In genomic region chr2:72390474-72390873, GRCm38 (mm10) we compare ENCODE assay signal across 10 mouse cellular contexts.
DNase-seq lines count a peak whose midpoint lies in the region; ATAC-seq and TF ChIP-seq lines count a peak whose summit lies in the region.
"Had no signal": no experiment of that assay in that cellular context is flagged by ENCODE, and none has a peak within 500 bp of the region (broad histone marks: within the 10 kb centered on the region; RNA-seq: fewer than 3 reads in every experiment).

No protein-coding gene starts in this region.

- WGBS in forebrain, embryonic 14.5 days, result 83% methylated on average over 6 of the region's 6 CpGs
- 80% methylated on average over 6 of the region's 6 CpGs for WGBS in forebrain, postnatal 0 days
- 36% methylated on average over 6 of the region's 6 CpGs for WGBS in heart, embryonic 11.5 days (ENCODE audit: insufficient replicate concordance)
- WGBS in kidney, embryonic 15.5 days, result 43% methylated on average over 6 of the region's 6 CpGs

- DNase-seq in forebrain, embryonic 14.5 days (ENCODE audit: low spot score), result no peak
- no peak for DNase-seq in forebrain, postnatal 0 days
- DNase-seq in adrenal gland, postnatal 10 days, result peak; percentile 28
- DNase-seq in cerebellum, postnatal 25 days, result no peak
- no peak for DNase-seq in cerebellum, postnatal 14 days
- no peak for DNase-seq in embryo, embryonic 11 days

- TF ChIP-seq CTCF in forebrain, postnatal 0 days (IDR thresholded peaks at IDR 0.05; ENCODE audit: low read depth), result no peak

- H3K27ac ChIP-seq in forebrain, embryonic 14.5 days (ENCODE audit: low read depth, low read length), result 0 out of 2 replicates have a peak overlapping the region, but pooled peaks have one; percentile 24
- H3K27ac ChIP-seq in forebrain, postnatal 0 days (ENCODE audit: low read depth, low read length), result no peak overlapping the region
- peak overlapping the region; percentile 50 for H3K27ac ChIP-seq in heart, embryonic 11.5 days (ENCODE audit: low read depth, low read length)
- H3K27ac ChIP-seq in kidney, embryonic 15.5 days, result peak overlapping the region; percentile 9; the same call in 1 of the 2 replicates
- H3K27ac ChIP-seq: hindbrain, postnatal 0 days; lung, embryonic 15.5 days had no signal

- peaks cover 7% of the 10 kb centered on the region; the same call in 1 of the 2 replicates for H3K4me1 ChIP-seq in forebrain, embryonic 14.5 days (ENCODE audit: control insufficient read depth, insufficient read depth, low read length)
- H3K4me1 ChIP-seq in forebrain, postnatal 0 days (ENCODE audit: insufficient read depth), result peaks cover 3% of the 10 kb centered on the region; the same call in 1 of the 2 replicates
- peaks cover 10% of the 10 kb centered on the region for H3K4me1 ChIP-seq in heart, embryonic 11.5 days (ENCODE audit: control insufficient read depth, insufficient read depth, low read length)
- H3K4me1 ChIP-seq in kidney, embryonic 15.5 days, result peaks cover 21% of the 10 kb centered on the region

- H3K9ac ChIP-seq in forebrain, embryonic 14.5 days (ENCODE audit: low read length), result no peak overlapping the region
- H3K9ac ChIP-seq in forebrain, postnatal 0 days, result no peak overlapping the region
- H3K9ac ChIP-seq in heart, embryonic 11.5 days (ENCODE audit: low read depth, low read length), result no peak overlapping the region
- H3K9ac ChIP-seq in kidney, embryonic 15.5 days, result no peak overlapping the region
- H3K9ac ChIP-seq: lung, embryonic 15.5 days had no signal

- no peaks in the 10 kb centered on the region for H3K9me3 ChIP-seq in forebrain, embryonic 14.5 days (replicated peaks; ENCODE audit: control insufficient read depth, low read length)
- no peaks in the 10 kb centered on the region for H3K9me3 ChIP-seq in forebrain, postnatal 0 days (ENCODE audit: low read length)
- no peaks in the 10 kb centered on the region; the same call in 1 of the 2 replicates for H3K9me3 ChIP-seq in heart, embryonic 11.5 days (replicated peaks; ENCODE audit: control insufficient read depth, low read length)
- no peaks in the 10 kb centered on the region for H3K9me3 ChIP-seq in kidney, embryonic 15.5 days (replicated peaks)
- H3K9me3 ChIP-seq: lung, embryonic 15.5 days had no signal

- H3K4me3 ChIP-seq in forebrain, embryonic 14.5 days (ENCODE audit: low read depth, low read length), result no peak overlapping the region
- H3K4me3 ChIP-seq in forebrain, postnatal 0 days (ENCODE audit: low read depth, low read length), result no peak overlapping the region
- no peak overlapping the region for H3K4me3 ChIP-seq in heart, embryonic 11.5 days (ENCODE audit: low read depth, low read length)
- H3K4me3 ChIP-seq in kidney, embryonic 15.5 days (replicated peaks), result no peak overlapping the region
- H3K4me3 ChIP-seq: lung, embryonic 15.5 days had no signal

- no peaks in the 10 kb centered on the region for H3K36me3 ChIP-seq in forebrain, embryonic 14.5 days (ENCODE audit: control insufficient read depth, insufficient read depth, low read length)
- H3K36me3 ChIP-seq in forebrain, postnatal 0 days (ENCODE audit: insufficient read depth), result no peaks in the 10 kb centered on the region
- peaks cover 11% of the 10 kb centered on the region; the same call in 1 of the 2 replicates for H3K36me3 ChIP-seq in heart, embryonic 11.5 days (ENCODE audit: control insufficient read depth, insufficient read depth, low read length)
- H3K36me3 ChIP-seq in kidney, embryonic 15.5 days, result peaks cover 10% of the 10 kb centered on the region; the same call in 1 of the 2 replicates

- H3K27me3 ChIP-seq in forebrain, embryonic 14.5 days (replicated peaks; ENCODE audit: control insufficient read depth, insufficient read depth, low read length), result no peaks in the 10 kb centered on the region
- no peaks in the 10 kb centered on the region for H3K27me3 ChIP-seq in forebrain, postnatal 0 days (ENCODE audit: insufficient read depth, low read length)
- no peaks in the 10 kb centered on the region for H3K27me3 ChIP-seq in heart, embryonic 11.5 days (ENCODE audit: control insufficient read depth, insufficient read depth, low read length)
- H3K27me3 ChIP-seq in kidney, embryonic 15.5 days, result no peaks in the 10 kb centered on the region
- H3K27me3 ChIP-seq: lung, embryonic 15.5 days had no signal

- H3K4me2 ChIP-seq in forebrain, embryonic 14.5 days (ENCODE audit: low read length), result no peak overlapping the region
- no peak overlapping the region for H3K4me2 ChIP-seq in forebrain, postnatal 0 days (ENCODE audit: low read depth)
- H3K4me2 ChIP-seq in heart, embryonic 11.5 days, result peak overlapping the region; percentile 38
- H3K4me2 ChIP-seq in kidney, embryonic 15.5 days, result no peak overlapping the region
- H3K4me2 ChIP-seq: lung, embryonic 15.5 days had no signal

- ATAC-seq in forebrain, embryonic 14.5 days, result no peak
- ATAC-seq in forebrain, postnatal 0 days, result no peak
- ATAC-seq in heart, embryonic 11.5 days (replicated peaks; ENCODE audit: insufficient number of reproducible peaks, low FRiP score, low TSS enrichment), result 0 out of 2 replicates have a peak, but pooled peaks have one; percentile 42
- ATAC-seq in kidney, embryonic 15.5 days (replicated peaks; ENCODE audit: low FRiP score), result peak; percentile 57

Comparison
In these comparisons a context has a peak if more than half of its experiments do, and no peak if none do; other contexts are left out.
1. ATAC-seq: peak in heart, embryonic 11.5 days (single experiment) and kidney, embryonic 15.5 days (single experiment); none in forebrain, embryonic 14.5 days (single experiment) and forebrain, postnatal 0 days (single experiment).